Mouse (Mus musculus) myocyte (in vitro differentiated cells): ENCODE results near the gene Sh2b3. TPM values are rescaled to one million over a fixed set of nuclear protein-coding genes. Genes with fewer than 3 reads are reported as not detected.

Source experiments
- H3K27me3 ChIP-seq: one replicate; pipeline ENCODE4 v1.6.1; 2011; ENCODE audit not compliant: control insufficient read depth, insufficient read depth, insufficient read length
- H3K36me3 ChIP-seq: one replicate; pipeline ENCODE4 v1.6.1; 2011; ENCODE audit not compliant: control insufficient read depth, insufficient read depth
- H3K4me2 ChIP-seq: one replicate; pipeline ENCODE4 v1.6.1; 2011; ENCODE audit warnings: low read depth, control low read depth
- H3K4me3 ChIP-seq: one replicate; pipeline ENCODE4 v1.5.1; 2011; ENCODE audit warnings: mild to moderate bottlenecking, control low read depth, moderate library complexity
- H3K79me2 ChIP-seq: one replicate; pipeline ENCODE4 v1.6.1; 2011; ENCODE audit not compliant: control insufficient read depth, insufficient read depth
- H3ac ChIP-seq: one replicate; pipeline ENCODE4 v1.6.1; 2011; ENCODE audit not compliant: control insufficient read depth, insufficient read length
- CEBPB ChIP-seq: IDR thresholded peaks from 2 replicates; pipeline ENCODE4 v1.6.1; 2011; ENCODE audit warnings: mild to moderate bottlenecking, moderate library complexity; ENCODE audit not compliant: poor library complexity, insufficient read depth, severe bottlenecking
- E2F4 ChIP-seq: IDR thresholded peaks from one replicate; pipeline ENCODE4 v1.6.1; 2011; ENCODE audit warnings: mild to moderate bottlenecking, control low read depth, moderate library complexity; ENCODE audit not compliant: insufficient read depth
- MAX ChIP-seq: IDR thresholded peaks from one replicate; pipeline ENCODE4 v1.6.1; 2011; ENCODE audit warnings: low read depth, mild to moderate bottlenecking, control low read depth
- MYOD1 ChIP-seq, 3 experiments: IDR thresholded peaks; one replicate each; pipeline ENCODE4 v1.6.1; 2011; ENCODE audit warnings: control low read depth in 2 of 3, low read depth in 2 of 3, mild to moderate bottlenecking in 2 of 3, moderate library complexity in 1 of 3; ENCODE audit not compliant: insufficient read length in 2 of 3, control insufficient read depth in 1 of 3
- MYOG ChIP-seq, 3 experiments: IDR thresholded peaks; one replicate each; pipeline ENCODE4 v1.6.1; 2011; ENCODE audit warnings: control low read depth in 2 of 3, low read depth in 2 of 3, mild to moderate bottlenecking in 2 of 3; ENCODE audit not compliant: insufficient read length in 2 of 3, control insufficient read depth in 1 of 3, insufficient read depth in 1 of 3
- POLR2A ChIP-seq: IDR thresholded peaks from one replicate; pipeline ENCODE4 v1.6.1; 2011; ENCODE audit warnings: low read depth, mild to moderate bottlenecking, control low read depth, moderate library complexity; ENCODE audit not compliant: insufficient read length
- POLR2AphosphoS2 ChIP-seq: IDR thresholded peaks from one replicate; pipeline ENCODE4 v1.6.1; 2011; ENCODE audit warnings: low read depth, control low read depth; ENCODE audit not compliant: insufficient read length
- REST ChIP-seq: IDR thresholded peaks from one replicate; pipeline ENCODE4 v1.6.1; 2011; ENCODE audit warnings: mild to moderate bottlenecking, control low read depth, moderate library complexity; ENCODE audit not compliant: insufficient read depth, insufficient read length
- SRF ChIP-seq: IDR thresholded peaks from one replicate; pipeline ENCODE4 v1.6.1; 2011; ENCODE audit warnings: low read depth; ENCODE audit not compliant: control insufficient read depth, insufficient read length
- TCF12 ChIP-seq: IDR thresholded peaks from one replicate; pipeline ENCODE4 v1.6.1; 2011; ENCODE audit warnings: mild to moderate bottlenecking, control low read depth; ENCODE audit not compliant: poor library complexity, insufficient read depth, severe bottlenecking
- TCF3 ChIP-seq: IDR thresholded peaks from one replicate; pipeline ENCODE4 v1.6.1; 2011; ENCODE audit warnings: low read depth, control low read depth; ENCODE audit not compliant: insufficient read length
- USF1 ChIP-seq: IDR thresholded peaks from one replicate; pipeline ENCODE4 v1.6.1; 2011; ENCODE audit warnings: low read depth, mild to moderate bottlenecking, control low read depth, moderate library complexity
- polyA plus RNA-seq: library from polyadenylated mRNA; unstranded; fragments of >200 nt; fragmentation: generic; extraction: Trizol; gene quantifications from one replicate; pipeline ENCODE4 v1.2.1, GENCODE M21; 2012; ENCODE audit warnings: missing spikeins

Sh2b3 gene
- polyA plus RNA-seq, 1 experiment: 37.4 TPM

- no peaks in the 10 kb centered on the region for H3K36me3 ChIP-seq
- H3K4me2 ChIP-seq: no peak overlapping the region
- no peak overlapping the region for H3K4me3 ChIP-seq
- H3K27me3 ChIP-seq: peaks cover 35% of the 10 kb centered on the region
- no peak for TF ChIP-seq MYOG (IDR thresholded peaks at IDR 0.05; ENCODE audit: control insufficient read depth in 1 of 3, insufficient read depth in 1 of 3, insufficient read length in 2 of 3, low read depth in 2 of 3)
- TF ChIP-seq MAX: no peak
- no peak for TF ChIP-seq SRF
- TF ChIP-seq TCF3: no peak
- no peak for TF ChIP-seq E2F4
- TF ChIP-seq POLR2AphosphoS2: no peak
- no peak for TF ChIP-seq POLR2A
- no peak for TF ChIP-seq TCF12
- no peak for TF ChIP-seq REST
- TF ChIP-seq CEBPB: no peak
- TF ChIP-seq USF1: no peak
- no peak for TF ChIP-seq MYOD1 (IDR thresholded peaks at IDR 0.05; ENCODE audit: control insufficient read depth in 1 of 3, insufficient read length in 2 of 3, low read depth in 2 of 3)
- H3K79me2 ChIP-seq: no peaks in the 10 kb centered on the region
- no peak overlapping the region for H3ac ChIP-seq
Measured at GRCm38 (mm10) chr5:121864330-121864729, 26.9 kb upstream of the Sh2b3 start.

- Histone ChIP-seq H3K4me3 (no peak overlapping the region), H3ac (no peak overlapping the region), H3K79me2 (no peaks in the 10 kb centered on the region), H3K36me3 (no peaks in the 10 kb centered on the region), H3K4me2 (no peak overlapping the region), H3K27me3 (peaks cover 12% of the 10 kb centered on the region)
- TF ChIP-seq MYOG (IDR thresholded peaks at IDR 0.05; ENCODE audit: control insufficient read depth in 1 of 3, insufficient read depth in 1 of 3, insufficient read length in 2 of 3, low read depth in 2 of 3) (no peak), TCF12 (no peak), POLR2A (no peak), E2F4 (no peak), USF1 (no peak), TCF3 (no peak), REST (no peak), CEBPB (no peak), MAX (no peak), MYOD1 (IDR thresholded peaks at IDR 0.05; ENCODE audit: control insufficient read depth in 1 of 3, insufficient read length in 2 of 3, low read depth in 2 of 3) (no peak), POLR2AphosphoS2 (no peak), SRF (no peak)
Measured at GRCm38 (mm10) chr5:121861964-121862363, 24.5 kb upstream of the Sh2b3 start.

- Histone ChIP-seq H3K79me2 (no peaks in the 10 kb centered on the region), H3K4me2 (no peak overlapping the region), H3ac (no peak overlapping the region), H3K36me3 (no peaks in the 10 kb centered on the region), H3K27me3 (no peaks in the 10 kb centered on the region), H3K4me3 (no peak overlapping the region)
- TF ChIP-seq MAX: no peak
- no peak for TF ChIP-seq POLR2A
- TF ChIP-seq REST: no peak
- no peak for TF ChIP-seq E2F4
- no peak for TF ChIP-seq MYOG (IDR thresholded peaks at IDR 0.05; ENCODE audit: control insufficient read depth in 1 of 3, insufficient read depth in 1 of 3, insufficient read length in 2 of 3, low read depth in 2 of 3)
- no peak for TF ChIP-seq TCF3
- no peak for TF ChIP-seq CEBPB
- no peak for TF ChIP-seq MYOD1 (IDR thresholded peaks at IDR 0.05; ENCODE audit: control insufficient read depth in 1 of 3, insufficient read length in 2 of 3, low read depth in 2 of 3)
- no peak for TF ChIP-seq POLR2AphosphoS2
- no peak for TF ChIP-seq USF1
- TF ChIP-seq SRF: no peak
- no peak for TF ChIP-seq TCF12
Measured at GRCm38 (mm10) chr5:121858427-121858826, 21.0 kb upstream of the Sh2b3 start.

GRCm38 (mm10) chr5:121856740-121857139 is 19.3 kb upstream of the Sh2b3 start:
- H3K4me2 ChIP-seq: no peak overlapping the region
- no peaks in the 10 kb centered on the region for H3K79me2 ChIP-seq
- TF ChIP-seq MYOG (IDR thresholded peaks at IDR 0.05; ENCODE audit: control insufficient read depth in 1 of 3, insufficient read depth in 1 of 3, insufficient read length in 2 of 3, low read depth in 2 of 3) (no peak), TCF12 (no peak), CEBPB (no peak), TCF3 (no peak), REST (no peak), MYOD1 (IDR thresholded peaks at IDR 0.05; ENCODE audit: control insufficient read depth in 1 of 3, insufficient read length in 2 of 3, low read depth in 2 of 3) (no peak), E2F4 (no peak), POLR2AphosphoS2 (no peak), USF1 (no peak), MAX (no peak), SRF (no peak), POLR2A (no peak)
- H3ac ChIP-seq: no peak overlapping the region
- H3K36me3 ChIP-seq: no peaks in the 10 kb centered on the region
- no peak overlapping the region for H3K4me3 ChIP-seq
- H3K27me3 ChIP-seq: no peaks in the 10 kb centered on the region
